Mouse (Mus musculus): ENCODE measurements around the gene Gjb2. TPM values are rescaled to one million over a fixed set of nuclear protein-coding genes. Genes with fewer than 3 reads are reported as not detected.

Gjb2 gene
- 3.8 and 4.8 TPM in 2 replicates for polyA plus RNA-seq (2014; fragmentation: Nextera tagmentation; extraction: Ambion mirVana)

GRCm38 (mm10) chr14:57104106-57105023 lies at the start of gene Gjb2:
Gjb2 (minus strand) TSS chr14:57104702.
- 2% methylated on average over 101 of the region's 101 CpGs for WGBS

GRCm38 (mm10) chr14:57145741-57146140 lies 41.2 kb upstream of the Gjb2 start:
- DNase-seq (ENCODE audit: low spot score) = no peak
- Histone ChIP-seq H3K27ac (ENCODE audit: low read depth, low read length) (no peak overlapping the region), H3K9ac (ENCODE audit: low read depth, low read length) (no peak overlapping the region), H3K9me3 (ENCODE audit: control insufficient read depth, low read length) (no peaks in the 10 kb centered on the region), H3K4me3 (ENCODE audit: low read depth, low read length) (no peak overlapping the region), H3K4me2 (no peak overlapping the region), H3K27me3 (replicated peaks; ENCODE audit: control insufficient read depth, insufficient read depth, low read length) (no peaks in the 10 kb centered on the region), H3K4me1 (replicated peaks; ENCODE audit: control insufficient read depth, insufficient read depth, low read length) (no peaks in the 10 kb centered on the region), H3K36me3 (ENCODE audit: control insufficient read depth, insufficient read depth, low read length) (no peaks in the 10 kb centered on the region)
- 37% methylated on average over 4 of the region's 4 CpGs for WGBS
- ATAC-seq (replicated peaks; ENCODE audit: low FRiP score) = no peak

More at GRCm38 (mm10) chr14:57104106-57105023, at the start of gene Gjb2:
- peak within 1 kb of the TSS; percentile 75 for H3K4me2 ChIP-seq
- no peaks in the 10 kb centered on the region for H3K36me3 ChIP-seq (ENCODE audit: control insufficient read depth, insufficient read depth, low read length)
- H3K27me3 ChIP-seq (replicated peaks; ENCODE audit: control insufficient read depth, insufficient read depth, low read length) = peaks cover 70% of the 10 kb centered on the region
- H3K4me1 ChIP-seq (replicated peaks; ENCODE audit: control insufficient read depth, insufficient read depth, low read length) = no peaks in the 10 kb centered on the region
- ATAC-seq (replicated peaks; ENCODE audit: low FRiP score) (peak; percentile 45), DNase-seq (ENCODE audit: low spot score) (peak; percentile 52)
- H3K9ac ChIP-seq (ENCODE audit: low read depth, low read length) = 0 out of 2 replicates have a peak within 1 kb of the TSS, but pooled peaks have one; percentile 7
- no peak within 1 kb of the TSS for H3K27ac ChIP-seq (ENCODE audit: low read depth, low read length)
- no peaks in the 10 kb centered on the region for H3K9me3 ChIP-seq (ENCODE audit: control insufficient read depth, low read length)
- peak within 1 kb of the TSS; percentile 50 for H3K4me3 ChIP-seq (ENCODE audit: low read depth, low read length)

GRCm38 (mm10) chr14:57135265-57135664 lies 30.8 kb upstream of the Gjb2 start:
- no peaks in the 10 kb centered on the region for H3K9me3 ChIP-seq (ENCODE audit: control insufficient read depth, low read length)
- no peaks in the 10 kb centered on the region for H3K36me3 ChIP-seq (ENCODE audit: control insufficient read depth, insufficient read depth, low read length)
- no peak overlapping the region for H3K9ac ChIP-seq (ENCODE audit: low read depth, low read length)
- H3K4me3 ChIP-seq (ENCODE audit: low read depth, low read length) = no peak overlapping the region
- H3K27ac ChIP-seq (ENCODE audit: low read depth, low read length) = no peak overlapping the region
- no peaks in the 10 kb centered on the region for H3K4me1 ChIP-seq (replicated peaks; ENCODE audit: control insufficient read depth, insufficient read depth, low read length)
- peaks cover 48% of the 10 kb centered on the region for H3K27me3 ChIP-seq (replicated peaks; ENCODE audit: control insufficient read depth, insufficient read depth, low read length)
- H3K4me2 ChIP-seq = no peak overlapping the region
- DNase-seq (ENCODE audit: low spot score) = no peak
- no peak for ATAC-seq (replicated peaks; ENCODE audit: low FRiP score)
- 72% methylated on average over 8 of the region's 8 CpGs for WGBS

GRCm38 (mm10) chr14:57133161-57133661 lies 28.7 kb upstream of the Gjb2 start, which contains the start of gene Gjb6:
Gjb6 (minus strand) TSS chr14:57133611.
- no peaks in the 10 kb centered on the region for H3K4me1 ChIP-seq (replicated peaks; ENCODE audit: control insufficient read depth, insufficient read depth, low read length)
- H3K4me3 ChIP-seq (ENCODE audit: low read depth, low read length) = peak within 1 kb of the TSS; percentile 21
- H3K9me3 ChIP-seq (ENCODE audit: control insufficient read depth, low read length) = no peaks in the 10 kb centered on the region
- DNase-seq (ENCODE audit: low spot score) = no peak
- peak within 1 kb of the TSS; percentile 57 for H3K4me2 ChIP-seq
- ATAC-seq (replicated peaks; ENCODE audit: low FRiP score) = no peak
- 5% methylated on average over 32 of the region's 33 CpGs for WGBS
- no peaks in the 10 kb centered on the region for H3K36me3 ChIP-seq (ENCODE audit: control insufficient read depth, insufficient read depth, low read length)
- H3K9ac ChIP-seq (ENCODE audit: low read depth, low read length) = no peak within 1 kb of the TSS
- no peak within 1 kb of the TSS for H3K27ac ChIP-seq (ENCODE audit: low read depth, low read length)
- H3K27me3 ChIP-seq (replicated peaks; ENCODE audit: control insufficient read depth, insufficient read depth, low read length) = peaks cover 48% of the 10 kb centered on the region

GRCm38 (mm10) chr14:57127383-57127782 lies 22.9 kb upstream of the Gjb2 start:
- Histone ChIP-seq H3K36me3 (ENCODE audit: control insufficient read depth, insufficient read depth, low read length) (no peaks in the 10 kb centered on the region), H3K9me3 (ENCODE audit: control insufficient read depth, low read length) (no peaks in the 10 kb centered on the region), H3K27ac (ENCODE audit: low read depth, low read length) (no peak overlapping the region), H3K4me3 (ENCODE audit: low read depth, low read length) (no peak overlapping the region), H3K4me1 (replicated peaks; ENCODE audit: control insufficient read depth, insufficient read depth, low read length) (no peaks in the 10 kb centered on the region), H3K27me3 (replicated peaks; ENCODE audit: control insufficient read depth, insufficient read depth, low read length) (peaks cover 14% of the 10 kb centered on the region), H3K4me2 (no peak overlapping the region), H3K9ac (ENCODE audit: low read depth, low read length) (no peak overlapping the region)
- 67% methylated on average over 4 of the region's 4 CpGs for WGBS
- ATAC-seq (replicated peaks; ENCODE audit: low FRiP score) (no peak), DNase-seq (ENCODE audit: low spot score) (no peak)

- Histone ChIP-seq H3K4me2 (no peak overlapping the region), H3K27ac (ENCODE audit: low read depth, low read length) (no peak overlapping the region), H3K4me1 (replicated peaks; ENCODE audit: control insufficient read depth, insufficient read depth, low read length) (no peaks in the 10 kb centered on the region), H3K4me3 (ENCODE audit: low read depth, low read length) (no peak overlapping the region), H3K9me3 (ENCODE audit: control insufficient read depth, low read length) (no peaks in the 10 kb centered on the region), H3K9ac (ENCODE audit: low read depth, low read length) (no peak overlapping the region), H3K27me3 (replicated peaks; ENCODE audit: control insufficient read depth, insufficient read depth, low read length) (no peaks in the 10 kb centered on the region), H3K36me3 (ENCODE audit: control insufficient read depth, insufficient read depth, low read length) (no peaks in the 10 kb centered on the region)
- DNase-seq (ENCODE audit: low spot score) (no peak), ATAC-seq (replicated peaks; ENCODE audit: low FRiP score) (no peak)
- WGBS = 80% methylated on average over 7 of the region's 7 CpGs
Observed at GRCm38 (mm10) chr14:57122295-57122694, 17.8 kb upstream of the Gjb2 start.

GRCm38 (mm10) chr14:57115823-57116544 lies 11.5 kb upstream of the Gjb2 start, which contains the start of gene Gm4491:
Gm4491 (minus strand) TSS chr14:57115883.
- no peak for ATAC-seq (replicated peaks; ENCODE audit: low FRiP score)
- Histone ChIP-seq H3K27ac (ENCODE audit: low read depth, low read length) (no peak within 1 kb of the TSS), H3K27me3 (replicated peaks; ENCODE audit: control insufficient read depth, insufficient read depth, low read length) (no peaks in the 10 kb centered on the region; the same call in 1 of the 2 replicates), H3K4me1 (replicated peaks; ENCODE audit: control insufficient read depth, insufficient read depth, low read length) (no peaks in the 10 kb centered on the region), H3K4me3 (ENCODE audit: low read depth, low read length) (no peak within 1 kb of the TSS), H3K36me3 (ENCODE audit: control insufficient read depth, insufficient read depth, low read length) (no peaks in the 10 kb centered on the region), H3K9me3 (ENCODE audit: control insufficient read depth, low read length) (no peaks in the 10 kb centered on the region), H3K9ac (ENCODE audit: low read depth, low read length) (no peak within 1 kb of the TSS), H3K4me2 (no peak within 1 kb of the TSS)
- WGBS = 31% methylated on average over 13 of the region's 13 CpGs
- DNase-seq (ENCODE audit: low spot score) = no peak

- Histone ChIP-seq H3K36me3 (ENCODE audit: control insufficient read depth, insufficient read depth, low read length) (no peaks in the 10 kb centered on the region), H3K4me1 (replicated peaks; ENCODE audit: control insufficient read depth, insufficient read depth, low read length) (no peaks in the 10 kb centered on the region), H3K27me3 (replicated peaks; ENCODE audit: control insufficient read depth, insufficient read depth, low read length) (peaks cover 41% of the 10 kb centered on the region), H3K27ac (ENCODE audit: low read depth, low read length) (no peak overlapping the region), H3K4me2 (no peak overlapping the region), H3K9me3 (ENCODE audit: control insufficient read depth, low read length) (no peaks in the 10 kb centered on the region), H3K9ac (ENCODE audit: low read depth, low read length) (no peak overlapping the region), H3K4me3 (ENCODE audit: low read depth, low read length) (no peak overlapping the region)
- DNase-seq (ENCODE audit: low spot score) (no peak), ATAC-seq (replicated peaks; ENCODE audit: low FRiP score) (no peak)
- 14% methylated on average over 4 of the region's 4 CpGs for WGBS
Observed at GRCm38 (mm10) chr14:57109194-57109593, 4.7 kb upstream of the Gjb2 start.

All from liver, embryonic 11.5 days (tissue).